28 mouse cellular contexts compared by ENCODE assay signal in genomic region chr10:33088403-33088802, GRCm38 (mm10). TPM values are rescaled to one million over a fixed set of nuclear protein-coding genes. Genes with fewer than 3 reads are reported as not detected.
DNase-seq lines count a peak whose midpoint lies in the region; ATAC-seq and TF ChIP-seq lines count a peak whose summit lies in the region.
"Had no signal": no experiment of that assay in that cellular context is flagged by ENCODE, and none has a peak within 500 bp of the region (broad histone marks: within the 10 kb centered on the region; RNA-seq: fewer than 3 reads in every experiment).

No protein-coding gene starts in this region.

- peak; percentile 79 for ATAC-seq in neural tube, embryonic 11.5 days (ENCODE audit: insufficient read depth, low FRiP score, low TSS enrichment)
- ATAC-seq: CD4-positive, CD25-positive, alpha-beta regulatory T cell, adult 4 months; inflammation-experienced regulatory T-cells, adult 6 months had no signal

- intact Hi-C loops in gastrocnemius, adult 2 months (cut with DNase I) = loop anchor here (5.0 kb wide), 2 partner anchors 44 to 89 kb away; no protein-coding TSS in a partner anchor
- intact Hi-C loops in left cerebral cortex, postnatal 14 days (cut with DNase I) = no loop called here

- no peaks in the 10 kb centered on the region for H3K79me2 ChIP-seq in myocyte (ENCODE audit: control insufficient read depth, insufficient read depth)

- H3K9ac ChIP-seq in neural tube, embryonic 11.5 days (ENCODE audit: low read length) = no peak overlapping the region
- H3K9ac ChIP-seq: heart, embryonic 12.5 days; hindbrain, embryonic 14.5 days; stomach, embryonic 15.5 days had no signal

- no peak for DNase-seq in gastrocnemius, adult 2 months
- no peak for DNase-seq in gastrocnemius, postnatal 10 days
- DNase-seq in neural tube, embryonic 11.5 days (ENCODE audit: low spot score) = no peak
- DNase-seq in neural tube, embryonic 10.5 days (ENCODE audit: extremely low spot score, low spot score) = no peak
- peak; percentile 49 for DNase-seq in brain, embryonic 14.5 days (ENCODE audit: low read depth)
- DNase-seq in MN1 (ENCODE audit: low spot score) = no peak
- DNase-seq in left cerebral cortex, postnatal 14 days (ENCODE audit: low spot score in 2 of 2) = no peak
- DNase-seq: adrenal gland, postnatal 25 days; cerebellum, adult 11 months; cerebellum, postnatal 10 days; heart, adult 11 months; heart, postnatal 14 days; kidney, adult 18-20 months; lung, adult 18-20 months; lung, postnatal 10 days; thymus, postnatal 25 days had no signal

- peak overlapping the region; percentile 95 for H3K27ac ChIP-seq in gastrocnemius, adult 2 months
- H3K27ac ChIP-seq in neural tube, embryonic 11.5 days (ENCODE audit: low read depth, low read length) = no peak overlapping the region
- H3K27ac ChIP-seq: hindbrain, embryonic 14.5 days; kidney, postnatal 0 days; stomach, embryonic 15.5 days had no signal

- H3K9me3 ChIP-seq in neural tube, embryonic 11.5 days (ENCODE audit: control insufficient read depth, low read length) = no peaks in the 10 kb centered on the region
- H3K9me3 ChIP-seq: G1E; heart, embryonic 12.5 days; stomach, embryonic 15.5 days had no signal

- no peak for TF ChIP-seq CTCF in gastrocnemius, adult 2 months (IDR thresholded peaks at IDR 0.05)
- no peak for TF ChIP-seq CTCF in brain, embryonic 14.5 days (IDR thresholded peaks at IDR 0.05; ENCODE audit: borderline replicate concordance, extremely low read depth, insufficient read depth, insufficient read length)

- H3K36me3 ChIP-seq in neural tube, embryonic 11.5 days (ENCODE audit: control insufficient read depth, insufficient read depth, low read length) = no peaks in the 10 kb centered on the region
- no peaks in the 10 kb centered on the region for H3K36me3 ChIP-seq in myocyte (ENCODE audit: control insufficient read depth, insufficient read depth)
- H3K36me3 ChIP-seq: G1E; heart, embryonic 12.5 days; stomach, embryonic 15.5 days had no signal

- no peaks in the 10 kb centered on the region for H3K4me1 ChIP-seq in neural tube, embryonic 11.5 days (ENCODE audit: control insufficient read depth, insufficient read depth, low read length)
- H3K4me1 ChIP-seq: stomach, embryonic 15.5 days had no signal

- no peak for TF ChIP-seq POLR2A in brain, embryonic 14.5 days (IDR thresholded peaks at IDR 0.05; ENCODE audit: borderline replicate concordance, extremely low read depth, insufficient read depth, insufficient read length, poor library complexity, severe bottlenecking)
- no peak for TF ChIP-seq POLR2A in myocyte (IDR thresholded peaks at IDR 0.05; ENCODE audit: insufficient read length, low read depth)

- no peaks in the 10 kb centered on the region for H3K27me3 ChIP-seq in neural tube, embryonic 11.5 days (ENCODE audit: control insufficient read depth, insufficient read depth, low read length)
- no peaks in the 10 kb centered on the region for H3K27me3 ChIP-seq in myocyte (ENCODE audit: control insufficient read depth, insufficient read depth, insufficient read length)
- H3K27me3 ChIP-seq: heart, embryonic 12.5 days; stomach, embryonic 15.5 days had no signal

- H3K4me2 ChIP-seq in neural tube, embryonic 11.5 days (ENCODE audit: low read depth) = no peak overlapping the region
- H3K4me2 ChIP-seq in myocyte (ENCODE audit: low read depth) = no peak overlapping the region
- H3K4me2 ChIP-seq: heart, embryonic 12.5 days; hindbrain, embryonic 14.5 days; liver, embryonic 11.5 days; stomach, embryonic 15.5 days had no signal

- H3ac ChIP-seq in myocyte (ENCODE audit: control insufficient read depth, insufficient read length) = no peak overlapping the region

- H3K4me3 ChIP-seq in gastrocnemius, adult 2 months = peak overlapping the region; percentile 78
- H3K4me3 ChIP-seq in neural tube, embryonic 11.5 days (ENCODE audit: low read depth, low read length) = no peak overlapping the region
- no peak overlapping the region for H3K4me3 ChIP-seq in myocyte
- H3K4me3 ChIP-seq: heart, embryonic 12.5 days; stomach, embryonic 15.5 days had no signal

TF ChIP-seq in myocyte, 11 proteins besides CTCF, POLR2A, EP300 and RAD21:
- no peak for TF ChIP-seq TCF3 (IDR thresholded peaks at IDR 0.05; ENCODE audit: insufficient read length, low read depth)
- TF ChIP-seq CEBPB (IDR thresholded peaks at IDR 0.05; ENCODE audit: insufficient read depth, poor library complexity, severe bottlenecking) = 0 out of 2 replicates have a peak, but pooled peaks have one; percentile 4
TF ChIP-seq in myocyte: peak in this region for 1.

RNA-seq across cellular contexts. Expression of gene Trdn, which starts 8.0 kb away (rescaled TPM):
- 1,000 to 10,000 TPM; 1,230 to 1,409 TPM for total RNA-seq in gastrocnemius, adult 2 months (2021)
- 1,000 to 10,000 TPM; 1,349 to 1,389 TPM for total RNA-seq in gastrocnemius, postnatal 10 days (2021)
- 1.7 and 2.0 TPM in 2 replicates for polyA plus RNA-seq in neural tube, embryonic 11.5 days (2014; fragmentation: Nextera tagmentation; extraction: Ambion mirVana)
- 0.08 TPM in 1 of 2 replicates, not detected in the other for polyA plus RNA-seq in brain, embryonic 14.5 days (2012; rRNA removed)
- polyA plus RNA-seq in myocyte (2012; fragmentation: generic; extraction: Trizol) = 10.8 TPM
- under 1 TPM; 0.33 to 0.36 TPM for total RNA-seq in left cerebral cortex, postnatal 14 days (2021)
- total RNA-seq: adrenal gland, postnatal 25 days; layer of hippocampus, postnatal 10 days; monocyte, adult 5-6 weeks had no signal
- polyA plus RNA-seq: CD4-positive, CD25-positive, alpha-beta regulatory T cell, adult 4 months; cortical plate, adult 2 months; G1E; inflammation-experienced regulatory T-cells, adult 6 months; kidney, postnatal 0 days had no signal

Comparison
In these comparisons a context has a peak if more than half of its experiments do, and no peak if none do; other contexts are left out.
1. RNA of gene Trdn, which starts 8.0 kb away (total RNA-seq): 1,230 to 1,409 TPM in gastrocnemius, adult 2 months and 1,349 to 1,389 TPM in gastrocnemius, postnatal 10 days; 0.33 to 0.36 TPM in left cerebral cortex, postnatal 14 days; every median in the first group is over 100 times any median in the second.